Mouse (Mus musculus) fat pad, adult 2 months (tissue): ENCODE measurements around the gene Ell.

ENCODE experiments used
- DNase-seq: peaks from one replicate; pipeline ENCODE4 v3.0.0-alpha.2; 2011; ENCODE audit warnings: low read depth, low spot score; ENCODE audit errors: extremely low read depth

The Ell gene

GRCm38 (mm10) chr8:70638752-70639151, 99.5 kb downstream of the Ell start:
- DNase-seq: no peak
